Mouse (Mus musculus) limb, embryonic 14.5 days (tissue): Measurements from ENCODE around the gene Mettl22. TPM values are rescaled to one million over a fixed set of nuclear protein-coding genes. Genes with fewer than 3 reads are reported as not detected.

ENCODE experiments used
- ATAC-seq: fragments of 200-750 bp; cut with Nextera tagmentation; 2 replicates; pipeline ENCODE4 v1.8.0; 2017; ENCODE audit warnings: low read depth, moderate number of reproducible peaks, moderate TSS enrichment; ENCODE audit not compliant: low FRiP score
- DNase-seq: peaks from one replicate; pipeline ENCODE4 v3.0.0-alpha.2; 2015; ENCODE audit warnings: low spot score
- H3K27ac ChIP-seq: fragments of 300-500 bp; sonication (generic); replicated peaks from 2 replicates; pipeline ENCODE4 v1.5.1; 2014; ENCODE audit warnings: low read depth, mild to moderate bottlenecking, low read length, moderate library complexity, mixed read lengths
- H3K27me3 ChIP-seq: fragments of 300-500 bp; sonication (generic); 2 replicates; pipeline ENCODE4 v1.6.1; 2014; ENCODE audit warnings: low read length, mixed read lengths; ENCODE audit not compliant: control insufficient read depth, insufficient read depth
- H3K36me3 ChIP-seq: fragments of 300-500 bp; sonication (generic); 2 replicates; pipeline ENCODE4 v1.6.1; 2014; ENCODE audit warnings: mild to moderate bottlenecking, low read length, moderate library complexity, mixed read lengths; ENCODE audit not compliant: control insufficient read depth, insufficient read depth
- H3K4me1 ChIP-seq: fragments of 300-500 bp; sonication (generic); 2 replicates; pipeline ENCODE4 v1.6.1; 2014; ENCODE audit warnings: antibody characterized with exemption, low read length, mixed read lengths; ENCODE audit not compliant: control insufficient read depth, insufficient read depth
- H3K4me2 ChIP-seq: fragments of 300-500 bp; sonication (generic); replicated peaks from 2 replicates; pipeline ENCODE4 v1.6.1; 2014; ENCODE audit warnings: low read depth, mild to moderate bottlenecking, low read length, moderate library complexity; ENCODE audit not compliant: severe bottlenecking
- H3K4me3 ChIP-seq: fragments of 300-500 bp; sonication (generic); replicated peaks from 2 replicates; pipeline ENCODE4 v1.5.1; 2014; ENCODE audit warnings: low read length
- H3K9ac ChIP-seq: fragments of 300-500 bp; sonication (generic); 2 replicates; pipeline ENCODE4 v1.6.1; 2014; ENCODE audit warnings: mild to moderate bottlenecking, low read depth, low read length, moderate library complexity; ENCODE audit not compliant: severe bottlenecking
- H3K9me3 ChIP-seq: fragments of 300-500 bp; sonication (generic); 2 replicates; pipeline ENCODE4 v1.6.1; 2016; ENCODE audit warnings: low read length; ENCODE audit not compliant: control insufficient read depth
- POLR2A ChIP-seq: fragments of 200-500 bp; IDR thresholded peaks from 2 replicates; pipeline ENCODE4 v1.8.0; 2012; ENCODE audit warnings: inconsistent platforms, mild to moderate bottlenecking, moderate library complexity, borderline replicate concordance; ENCODE audit not compliant: insufficient read depth, insufficient read length; ENCODE audit errors: extremely low read depth
- WGBS: fragments of 180-500 bp; shearing (Covaris S2); extraction: QIAGEN DNeasy Blood & Tissue Kit; methylation state at CpG from one replicate; pipeline ENCODE4 v1.1.7; 2014; 5-methylcytosine and 5-hydroxymethylcytosine counted together
- polyA plus RNA-seq, 2 experiments: library from polyadenylated mRNA; depleted of rRNA in 1 of 2; stranded (reverse) in 1 of 2; unstranded in 1 of 2; fragments of >200 nt; fragmentation: Nextera tagmentation in 1 of 2; extraction: Ambion mirVana in 1 of 2; gene quantifications; 2 replicates each; pipeline versions ENCODE4 v1.2.1 to v1.2.3; 2012 to 2014

The Mettl22 gene
- polyA plus RNA-seq, 2 experiments: 28.7 to 42.4 TPM

DNA sequence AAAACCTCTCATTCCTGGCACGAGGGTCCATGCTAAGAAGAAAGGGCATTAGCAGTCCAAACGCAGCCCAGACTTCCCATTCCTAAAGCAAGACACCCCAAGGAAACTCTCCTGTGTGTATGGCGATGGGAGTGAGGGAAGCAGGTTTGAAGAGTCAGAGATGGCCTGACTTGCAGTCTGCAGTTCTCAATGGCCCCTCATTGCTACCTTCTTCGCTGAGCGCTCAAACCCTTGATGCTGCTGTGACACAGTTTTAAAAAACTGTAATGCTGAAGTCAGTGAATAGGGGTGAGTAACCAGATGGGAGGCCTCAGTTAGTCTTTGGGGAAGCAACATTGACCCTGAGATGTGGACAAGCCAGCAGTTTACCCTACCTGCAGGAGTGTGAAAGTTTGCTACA lies 44.9 kb upstream of the Mettl22 start:
- Histone ChIP-seq H3K27ac (no peak overlapping the region), H3K27me3 (peaks cover 47% of the 10 kb centered on the region), H3K36me3 (no peaks in the 10 kb centered on the region), H3K4me2 (no peak overlapping the region), H3K4me1 (no peaks in the 10 kb centered on the region), H3K9ac (no peak overlapping the region), H3K4me3 (no peak overlapping the region), H3K9me3 (no peaks in the 10 kb centered on the region)
- DNase-seq (no peak), ATAC-seq (no peak)
- TF ChIP-seq POLR2A: no peak
- 76% methylated on average over 5 of the region's 5 CpGs for WGBS

DNA sequence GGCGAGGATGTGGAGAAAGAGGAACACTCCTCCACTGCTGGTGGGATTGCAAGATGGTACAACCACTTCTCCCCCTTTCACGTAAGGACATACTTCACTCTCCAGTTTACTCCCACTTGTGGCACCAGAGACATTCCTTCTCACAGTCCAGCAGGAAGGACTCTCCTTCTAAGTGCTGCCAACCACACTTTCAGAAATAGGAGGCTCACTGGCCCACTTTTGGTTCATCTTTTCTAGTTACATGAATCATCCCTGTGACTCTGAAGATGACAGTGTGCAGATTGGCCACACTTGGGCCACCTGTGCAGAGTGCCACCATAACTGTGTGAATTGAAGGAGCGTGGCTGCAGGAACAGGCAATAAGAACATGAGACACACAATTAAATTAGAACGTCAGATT lies 41.1 kb upstream of the Mettl22 start:
- Histone ChIP-seq H3K36me3 (no peaks in the 10 kb centered on the region), H3K4me2 (no peak overlapping the region), H3K9ac (no peak overlapping the region), H3K4me3 (no peak overlapping the region), H3K4me1 (no peaks in the 10 kb centered on the region), H3K27me3 (peaks cover 24% of the 10 kb centered on the region), H3K27ac (no peak overlapping the region), H3K9me3 (no peaks in the 10 kb centered on the region)
- DNase-seq (no peak), ATAC-seq (no peak)
- WGBS: 80% methylated on average over 4 of the region's 4 CpGs
- no peak for TF ChIP-seq POLR2A

DNA sequence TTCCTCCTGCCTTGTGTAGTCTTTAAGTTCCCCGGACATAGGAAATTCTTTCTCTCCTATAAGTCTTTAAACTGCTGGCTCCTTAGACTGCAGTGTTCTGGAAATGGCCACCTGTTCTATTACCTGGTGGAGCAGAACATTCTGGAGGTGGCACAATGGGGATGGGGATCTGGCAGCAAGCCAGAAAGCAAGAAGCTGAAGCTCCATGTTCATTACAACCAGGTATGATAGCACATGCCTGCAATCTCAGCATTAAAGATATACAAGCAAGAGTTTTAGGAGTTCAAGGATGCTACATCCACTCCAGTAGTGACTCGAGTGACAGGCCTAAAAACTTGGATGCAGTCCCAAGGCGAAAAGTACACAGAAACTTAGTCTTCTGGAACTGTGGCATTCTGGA lies 38.0 kb upstream of the Mettl22 start:
- no peak for ATAC-seq

DNA sequence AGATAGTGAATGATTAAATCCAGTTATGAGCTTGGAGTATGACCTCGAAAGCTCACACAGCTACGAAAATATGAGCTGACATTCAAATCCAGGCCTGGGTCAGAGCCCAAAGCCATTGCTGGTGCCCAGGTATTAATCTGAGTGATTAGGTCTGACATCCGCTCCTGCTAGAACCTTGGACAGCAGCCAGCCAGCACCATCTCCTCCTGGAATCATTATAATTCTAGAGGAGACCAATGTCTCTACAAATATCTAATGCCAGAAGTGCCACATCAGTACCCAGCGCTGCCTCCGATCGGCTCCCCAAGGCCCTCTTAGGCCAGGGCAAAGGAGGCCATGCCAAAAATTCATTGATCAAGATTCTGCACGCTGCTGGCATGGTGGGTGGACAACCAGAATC lies 25.7 kb upstream of the Mettl22 start:
- Histone ChIP-seq H3K9me3 (no peaks in the 10 kb centered on the region), H3K36me3 (no peaks in the 10 kb centered on the region), H3K4me3 (no peak overlapping the region), H3K27ac (no peak overlapping the region), H3K27me3 (no peaks in the 10 kb centered on the region; the same call in 1 of the 2 replicates), H3K9ac (no peak overlapping the region), H3K4me1 (peaks cover 13% of the 10 kb centered on the region), H3K4me2 (no peak overlapping the region)
- no peak for ATAC-seq
- DNase-seq: no peak
- TF ChIP-seq POLR2A: no peak
- 83% methylated on average over 7 of the region's 7 CpGs for WGBS

More for the DNA sequence above, 38.0 kb upstream of the Mettl22 start:
- WGBS: 92% methylated on average over 3 of the region's 3 CpGs
- no peak for DNase-seq
- Histone ChIP-seq H3K9me3 (no peaks in the 10 kb centered on the region), H3K4me1 (no peaks in the 10 kb centered on the region), H3K9ac (no peak overlapping the region), H3K36me3 (no peaks in the 10 kb centered on the region), H3K4me3 (no peak overlapping the region), H3K27ac (no peak overlapping the region), H3K27me3 (no peaks in the 10 kb centered on the region), H3K4me2 (no peak overlapping the region)
- TF ChIP-seq POLR2A: no peak

DNA sequence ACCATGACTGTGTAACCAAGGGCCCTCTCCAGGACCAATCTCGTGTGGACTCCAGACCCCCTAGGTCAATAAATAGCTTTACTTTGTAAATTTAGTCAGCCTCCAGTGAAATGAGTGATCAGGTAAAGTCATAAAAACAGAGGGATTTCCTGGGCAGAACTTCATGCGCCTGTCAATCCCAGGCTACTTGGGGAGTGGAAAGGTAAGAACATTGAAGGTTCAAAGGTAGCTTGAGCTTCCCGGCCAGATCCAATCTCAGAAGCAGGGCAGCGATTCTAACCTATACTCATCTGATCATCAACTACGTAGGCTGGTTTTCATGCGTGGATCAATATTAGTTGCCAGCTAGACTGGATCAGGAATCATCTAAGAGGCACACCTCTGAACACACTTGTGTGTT lies 24.3 kb upstream of the Mettl22 start:
- WGBS: 77% methylated on average over 6 of the region's 6 CpGs
- peaks cover 13% of the 10 kb centered on the region for H3K4me1 ChIP-seq
- ATAC-seq (no peak), DNase-seq (no peak)
- H3K27me3 ChIP-seq: no peaks in the 10 kb centered on the region; the same call in 1 of the 2 replicates
- TF ChIP-seq POLR2A: no peak
- H3K4me3 ChIP-seq: no peak overlapping the region
- H3K27ac ChIP-seq: no peak overlapping the region
- no peaks in the 10 kb centered on the region for H3K9me3 ChIP-seq
- H3K4me2 ChIP-seq: no peak overlapping the region
- no peaks in the 10 kb centered on the region for H3K36me3 ChIP-seq
- no peak overlapping the region for H3K9ac ChIP-seq

DNA sequence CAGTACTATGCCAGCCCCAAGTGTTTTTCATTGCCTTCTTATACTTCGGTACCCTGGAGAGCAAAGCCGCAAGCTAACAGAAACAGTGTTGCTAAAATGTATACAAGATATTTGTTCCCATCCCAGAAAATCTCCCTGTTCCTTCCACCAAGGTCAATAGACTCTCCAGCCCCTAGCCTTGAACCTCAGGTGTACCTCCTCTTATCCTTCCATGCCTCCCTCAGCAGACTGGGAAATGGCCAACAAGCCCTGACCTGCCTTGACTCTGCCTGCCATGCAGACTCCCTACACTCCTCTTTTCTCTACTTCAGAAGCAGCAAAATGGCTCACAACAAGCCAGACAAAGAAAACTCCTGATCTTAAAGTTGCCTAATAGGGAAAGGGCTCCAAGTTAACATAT lies 17.3 kb upstream of the Mettl22 start:
- Histone ChIP-seq H3K27ac (no peak overlapping the region), H3K9me3 (no peaks in the 10 kb centered on the region), H3K9ac (no peak overlapping the region), H3K4me2 (no peak overlapping the region), H3K4me3 (no peak overlapping the region), H3K4me1 (0 out of 2 replicates have a peak, but pooled peaks cover 2% of the 10 kb centered on the region), H3K36me3 (no peaks in the 10 kb centered on the region), H3K27me3 (no peaks in the 10 kb centered on the region)
- WGBS: 100% methylated on average over 2 of the region's 2 CpGs
- no peak for TF ChIP-seq POLR2A
- ATAC-seq (no peak), DNase-seq (no peak)
